Mouse (Mus musculus): ENCODE data around the gene Hist1h1b. TPM values are rescaled to one million over a fixed set of nuclear protein-coding genes. Genes with fewer than 3 reads are reported as not detected.
"Not testable (repeated sequence)": the region's sequence is repeated elsewhere in the genome, so short reads cannot be mapped to it uniquely, and the experiment has no call there.

Hist1h1b gene
- polyA plus RNA-seq, 1 experiment from 2014 or later, result 25.0 TPM

DNA sequence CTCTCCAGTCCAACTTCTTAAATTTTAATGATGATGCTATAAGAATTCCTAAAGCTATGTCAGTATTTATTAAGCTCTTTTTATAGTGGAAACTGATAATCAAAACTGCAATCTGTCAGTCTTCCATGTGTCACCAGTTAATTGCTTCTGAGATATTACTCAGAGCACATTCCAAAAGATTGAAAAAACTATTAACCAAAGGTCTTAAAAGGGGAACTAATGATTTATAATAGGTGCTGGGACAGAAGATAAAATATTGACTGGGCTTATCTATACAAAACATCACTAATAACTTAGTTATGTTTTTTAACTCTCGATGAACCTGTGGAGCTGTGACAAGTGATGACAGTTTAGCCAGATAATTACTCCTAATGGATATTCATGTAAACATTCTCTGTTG lies 35.4 kb downstream of the Hist1h1b start:
- WGBS, result 33% methylated on average over 1 of the region's 1 CpGs
- H3K9me3 ChIP-seq, result no peaks in the 10 kb centered on the region

DNA sequence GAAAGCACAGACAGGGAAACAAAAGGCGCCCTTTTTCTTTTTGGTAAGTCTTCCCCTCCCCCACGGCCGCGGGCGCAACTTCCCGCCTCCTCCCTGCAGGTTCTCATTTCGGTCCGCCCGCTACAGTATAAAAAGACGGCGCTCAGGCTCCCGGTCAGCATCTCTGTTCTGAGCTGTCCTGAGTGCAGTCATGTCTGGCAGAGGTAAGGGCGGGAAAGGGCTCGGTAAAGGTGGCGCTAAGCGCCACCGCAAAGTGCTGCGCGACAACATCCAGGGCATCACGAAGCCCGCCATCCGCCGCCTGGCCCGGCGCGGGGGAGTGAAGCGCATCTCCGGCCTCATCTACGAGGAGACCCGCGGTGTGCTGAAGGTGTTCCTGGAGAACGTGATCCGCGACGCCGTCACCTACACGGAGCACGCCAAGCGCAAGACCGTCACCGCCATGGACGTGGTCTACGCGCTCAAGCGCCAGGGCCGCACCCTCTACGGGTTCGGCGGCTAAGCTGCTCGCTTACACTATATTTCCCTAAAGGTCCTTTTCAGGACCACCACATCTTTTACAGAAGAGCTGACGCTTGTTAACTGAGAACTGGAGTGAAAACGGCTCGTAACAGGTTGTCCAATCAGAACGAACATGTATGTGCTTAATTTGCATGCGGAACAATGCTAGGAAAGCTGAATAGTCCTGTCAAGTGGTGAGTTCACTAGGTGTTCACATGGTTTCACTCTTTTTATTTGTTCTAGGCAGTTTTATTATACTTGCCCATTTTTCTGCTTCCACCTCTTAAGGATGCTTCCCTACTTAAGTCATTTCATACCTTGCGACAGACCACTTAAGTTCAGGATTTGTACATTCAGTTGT lies 45.3 kb downstream of the Hist1h1b start, which contains the start of gene Hist1h4j:
TSS of gene Hist1h4j (plus strand) at position 159 of the 862 bp plus-strand sequence.
- H3K4me2 ChIP-seq (replicated peaks), result peak within 1 kb of the TSS; percentile 57
- H3K4me3 ChIP-seq (replicated peaks), result peak within 1 kb of the TSS; percentile 45
- not testable (repeated sequence) for H3K4me1 ChIP-seq (replicated peaks); H3K36me3 ChIP-seq; H3K27me3 ChIP-seq (replicated peaks); H3K9me3 ChIP-seq
- under 1% methylated on average over 43 of the region's 56 CpGs for WGBS
- peak; percentile 92 for ATAC-seq
- peak within 1 kb of the TSS; percentile 60 for H3K9ac ChIP-seq
- H3K27ac ChIP-seq, result peak within 1 kb of the TSS; percentile 96

More for the DNA sequence above, 35.4 kb downstream of the Hist1h1b start:
- Histone ChIP-seq H3K9ac (no peak overlapping the region), H3K27me3 (replicated peaks) (no peaks in the 10 kb centered on the region), H3K36me3 (no peaks in the 10 kb centered on the region), H3K27ac (no peak overlapping the region), H3K4me1 (replicated peaks) (0 out of 2 replicates have a peak, but pooled peaks cover 4% of the 10 kb centered on the region), H3K4me2 (replicated peaks) (no peak overlapping the region), H3K4me3 (replicated peaks) (no peak overlapping the region)
- no peak for ATAC-seq

DNA sequence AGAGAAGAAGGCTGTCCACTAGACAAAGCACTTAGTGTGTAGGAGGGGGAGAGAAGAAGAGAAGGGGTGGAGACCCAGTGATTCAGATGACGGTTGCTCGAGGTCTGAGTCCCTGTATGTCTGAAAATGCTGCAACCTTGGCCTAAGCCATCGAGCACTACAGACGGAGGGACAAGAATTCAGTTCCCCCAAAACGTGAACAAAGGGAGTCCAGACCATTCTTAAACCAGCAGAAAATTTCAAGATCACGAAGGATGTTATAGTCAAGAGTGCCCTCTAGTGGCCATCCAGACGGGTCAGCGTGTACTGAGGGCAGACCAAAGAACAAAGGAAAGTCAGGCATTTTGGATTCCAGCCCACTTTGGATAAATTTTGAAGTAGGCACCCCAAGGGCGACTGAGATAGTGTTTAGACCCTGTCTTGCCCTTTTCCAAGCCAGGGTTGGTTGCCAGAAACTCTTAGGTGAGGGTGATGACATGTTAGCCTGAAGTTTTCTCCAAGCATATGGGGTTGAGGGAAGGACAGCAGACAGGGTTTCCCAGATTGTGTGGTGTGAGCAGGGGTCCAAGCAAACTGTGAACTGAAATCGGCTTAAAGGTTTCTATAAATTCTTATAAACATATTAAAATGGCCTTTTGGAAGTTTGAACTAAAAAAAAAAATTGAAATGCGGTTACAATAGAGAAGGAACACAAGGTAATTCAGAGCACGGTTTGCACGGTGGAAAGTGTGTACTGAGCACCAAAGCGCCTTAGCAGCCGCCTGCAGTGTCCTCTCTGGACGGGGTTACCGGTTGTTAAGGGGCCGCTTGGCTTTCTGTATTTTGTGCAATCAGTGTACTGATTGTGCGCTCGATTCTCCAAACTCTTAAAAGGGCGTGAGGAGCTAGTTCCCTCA lies 46.2 kb downstream of the Hist1h1b start:
- H3K27me3 ChIP-seq (replicated peaks), result no peaks in the 10 kb centered on the region
- H3K4me1 ChIP-seq (replicated peaks), result no peaks in the 10 kb centered on the region; the same call in 1 of the 2 replicates
- peak overlapping the region; percentile 45 for H3K4me3 ChIP-seq (replicated peaks)
- ATAC-seq, result peak; percentile 84
- peak overlapping the region; percentile 57 for H3K4me2 ChIP-seq (replicated peaks)
- WGBS, result under 1% methylated on average over 21 of the region's 21 CpGs
- H3K36me3 ChIP-seq, result no peaks in the 10 kb centered on the region
- H3K9me3 ChIP-seq, result no peaks in the 10 kb centered on the region
- peak overlapping the region; percentile 96 for H3K27ac ChIP-seq
- peak overlapping the region; percentile 60 for H3K9ac ChIP-seq

DNA sequence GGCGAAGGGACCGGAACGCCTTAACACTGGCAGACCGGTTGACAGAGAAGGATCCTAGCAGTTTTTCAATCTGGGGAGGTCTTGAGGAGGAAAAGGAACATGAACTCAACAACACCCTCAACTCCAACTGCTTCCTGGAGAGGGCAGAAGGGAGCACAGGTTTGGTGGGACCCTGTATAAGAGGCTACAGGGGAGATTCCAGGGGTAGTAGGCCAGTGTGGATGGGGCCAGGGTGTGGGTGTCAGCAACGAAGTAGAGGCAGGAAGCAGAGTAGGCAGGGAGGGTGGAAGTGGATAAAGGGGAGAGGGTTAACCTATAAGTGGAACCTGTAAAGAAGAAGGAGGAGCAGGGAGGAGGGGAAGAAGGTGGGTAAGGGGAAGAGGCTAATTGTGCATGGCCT lies 47.0 kb downstream of the Hist1h1b start:
- no peaks in the 10 kb centered on the region for H3K36me3 ChIP-seq
- no peaks in the 10 kb centered on the region for H3K27me3 ChIP-seq (replicated peaks)
- 80% methylated on average over 5 of the region's 5 CpGs for WGBS
- H3K4me3 ChIP-seq (replicated peaks), result no peak overlapping the region
- no peak overlapping the region for H3K4me2 ChIP-seq (replicated peaks)
- H3K4me1 ChIP-seq (replicated peaks), result no peaks in the 10 kb centered on the region; the same call in 1 of the 2 replicates
- no peak for ATAC-seq
- no peaks in the 10 kb centered on the region for H3K9me3 ChIP-seq
- no peak overlapping the region for H3K9ac ChIP-seq
- no peak overlapping the region for H3K27ac ChIP-seq

Other genes starting within 250 kb of the Hist1h1b start
- 3.6 and 5.5 TPM in 2 replicates for gene Zkscan8, start 249.5 kb downstream of the Hist1h1b start, polyA plus RNA-seq (2015; fragmentation: Nextera tagmentation; extraction: Ambion mirVana)
- 0.09 and 0.18 TPM in 2 replicates for gene Olfr1366, start 237.8 kb downstream of the Hist1h1b start, polyA plus RNA-seq (2015; fragmentation: Nextera tagmentation; extraction: Ambion mirVana)
- not detected in 2 replicates for gene Olfr1535, start 220.7 kb downstream of the Hist1h1b start, polyA plus RNA-seq (2015; fragmentation: Nextera tagmentation; extraction: Ambion mirVana)
- gene Olfr1364, start 198.9 kb downstream of the Hist1h1b start, polyA plus RNA-seq (2015; fragmentation: Nextera tagmentation; extraction: Ambion mirVana), result not detected in 2 replicates
- gene Olfr1362, start 166.6 kb downstream of the Hist1h1b start, polyA plus RNA-seq (2015; fragmentation: Nextera tagmentation; extraction: Ambion mirVana), result not detected in 2 replicates
- gene Olfr11, start 138.1 kb downstream of the Hist1h1b start, polyA plus RNA-seq (2015; fragmentation: Nextera tagmentation; extraction: Ambion mirVana), result not detected in 2 replicates
- not detected in 2 replicates for gene Olfr1361, start 117.2 kb downstream of the Hist1h1b start, polyA plus RNA-seq (2015; fragmentation: Nextera tagmentation; extraction: Ambion mirVana)
- gene Olfr1360, start 103.2 kb downstream of the Hist1h1b start, polyA plus RNA-seq (2015; fragmentation: Nextera tagmentation; extraction: Ambion mirVana), result not detected in 2 replicates
- not detected in 2 replicates for gene Olfr1359, start 82.5 kb downstream of the Hist1h1b start, polyA plus RNA-seq (2015; fragmentation: Nextera tagmentation; extraction: Ambion mirVana)
- gene Hist1h2bl, start 64.5 kb downstream of the Hist1h1b start, polyA plus RNA-seq (2015; fragmentation: Nextera tagmentation; extraction: Ambion mirVana), result 1.4 and 4.3 TPM in 2 replicates
- 14.7 and 32.5 TPM in 2 replicates for gene Hist1h2ai, start 64.2 kb downstream of the Hist1h1b start, polyA plus RNA-seq (2015; fragmentation: Nextera tagmentation; extraction: Ambion mirVana)
- gene Hist1h3h, start 63.0 kb downstream of the Hist1h1b start, polyA plus RNA-seq (2015; fragmentation: Nextera tagmentation; extraction: Ambion mirVana), result 5.4 and 13.1 TPM in 2 replicates
- 1.7 and 4.3 TPM in 2 replicates for gene Hist1h2bm, start 58.6 kb downstream of the Hist1h1b start, polyA plus RNA-seq (2015; fragmentation: Nextera tagmentation; extraction: Ambion mirVana)
- gene Hist1h4j, start 45.6 kb downstream of the Hist1h1b start, polyA plus RNA-seq (2015; fragmentation: Nextera tagmentation; extraction: Ambion mirVana), result 1.2 and 1.6 TPM in 2 replicates
- 1.7 and 2.8 TPM in 2 replicates for gene Hist1h4k, start 30.1 kb downstream of the Hist1h1b start, polyA plus RNA-seq (2015; fragmentation: Nextera tagmentation; extraction: Ambion mirVana)
- gene Hist1h2ak, start 26.8 kb downstream of the Hist1h1b start, polyA plus RNA-seq (2015; fragmentation: Nextera tagmentation; extraction: Ambion mirVana), result 22.4 and 26.3 TPM in 2 replicates
- 3.0 and 5.9 TPM in 2 replicates for gene Hist1h2bn, start 26.5 kb downstream of the Hist1h1b start, polyA plus RNA-seq (2015; fragmentation: Nextera tagmentation; extraction: Ambion mirVana)
- gene Hist1h3i, start 2.7 kb upstream of the Hist1h1b start, polyA plus RNA-seq (2015; fragmentation: Nextera tagmentation; extraction: Ambion mirVana), result 89.5 and 101 TPM in 2 replicates
- 2.4 and 4.7 TPM in 2 replicates for gene Hist1h2an, start 6.6 kb upstream of the Hist1h1b start, polyA plus RNA-seq (2015; fragmentation: Nextera tagmentation; extraction: Ambion mirVana)
- gene Hist1h2bp, start 6.8 kb upstream of the Hist1h1b start, polyA plus RNA-seq (2015; fragmentation: Nextera tagmentation; extraction: Ambion mirVana), result 2.0 TPM in 2 replicates
- 14.5 and 16.7 TPM in 2 replicates for gene Hist1h2bq, start 29.6 kb upstream of the Hist1h1b start, polyA plus RNA-seq (2015; fragmentation: Nextera tagmentation; extraction: Ambion mirVana)
- gene Hist1h2ao, start 29.8 kb upstream of the Hist1h1b start, polyA plus RNA-seq (2015; fragmentation: Nextera tagmentation; extraction: Ambion mirVana), result 1.7 TPM in 1 of 2 replicates, not detected in the other
- gene Hist1h4m, start 31.1 kb upstream of the Hist1h1b start, polyA plus RNA-seq (2015; fragmentation: Nextera tagmentation; extraction: Ambion mirVana), result not detected in 2 replicates
- 12.0 and 15.9 TPM in 2 replicates for gene Hist1h4n, start 51.6 kb upstream of the Hist1h1b start, polyA plus RNA-seq (2015; fragmentation: Nextera tagmentation; extraction: Ambion mirVana)
- 2,704 and 3,243 TPM in 2 replicates for gene Hist1h2ap, start 52.9 kb upstream of the Hist1h1b start, polyA plus RNA-seq (2015; fragmentation: Nextera tagmentation; extraction: Ambion mirVana)
- gene Hist1h2br, start 53.1 kb upstream of the Hist1h1b start, polyA plus RNA-seq (2015; fragmentation: Nextera tagmentation; extraction: Ambion mirVana), result 15.0 and 16.4 TPM in 2 replicates
- gene Zfp184, start 164.5 kb upstream of the Hist1h1b start, polyA plus RNA-seq (2015; fragmentation: Nextera tagmentation; extraction: Ambion mirVana), result 6.2 and 7.5 TPM in 2 replicates
- gene Pom121l2, start 200.6 kb upstream of the Hist1h1b start, polyA plus RNA-seq (2015; fragmentation: Nextera tagmentation; extraction: Ambion mirVana), result 0.06 TPM in 1 of 2 replicates, not detected in the other
- gene Prss16, start 229.1 kb upstream of the Hist1h1b start, polyA plus RNA-seq (2015; fragmentation: Nextera tagmentation; extraction: Ambion mirVana), result 1.4 and 1.5 TPM in 2 replicates